In genomic region chr17:36931130-36931529, GRCm38 (mm10) we compare ENCODE assay signal across 36 mouse cellular contexts. TPM values are rescaled to one million over a fixed set of nuclear protein-coding genes. Genes with fewer than 3 reads are reported as not detected.
DNase-seq lines count a peak whose midpoint lies in the region; ATAC-seq and TF ChIP-seq lines count a peak whose summit lies in the region.
"Had no signal": no experiment of that assay in that cellular context is flagged by ENCODE, and none has a peak within 500 bp of the region (broad histone marks: within the 10 kb centered on the region; RNA-seq: fewer than 3 reads in every experiment).

No protein-coding gene starts in this region.

- H3K27me3 ChIP-seq in kidney, adult 2 months (replicated peaks; ENCODE audit: control insufficient read depth, insufficient read depth, low read length) = no peaks in the 10 kb centered on the region
- H3K27me3 ChIP-seq in kidney, embryonic 15.5 days = peaks cover 5% of the 10 kb centered on the region
- H3K27me3 ChIP-seq in hindbrain, embryonic 13.5 days = no peaks in the 10 kb centered on the region
- H3K27me3 ChIP-seq: embryonic facial prominence, embryonic 12.5 days; embryonic facial prominence, embryonic 15.5 days; hindbrain, embryonic 15.5 days had no signal

- 81% methylated on average over 4 of the region's 4 CpGs for WGBS in kidney, adult 2 months
- 84% methylated on average over 4 of the region's 4 CpGs for WGBS in kidney, embryonic 15.5 days
- WGBS in hindbrain, embryonic 13.5 days = 86% methylated on average over 4 of the region's 4 CpGs

- no peak overlapping the region for H3K4me3 ChIP-seq in kidney, adult 2 months (ENCODE audit: insufficient read depth, low read depth, low read length)
- no peak overlapping the region for H3K4me3 ChIP-seq in kidney, embryonic 15.5 days (replicated peaks)
- no peak overlapping the region for H3K4me3 ChIP-seq in hindbrain, embryonic 13.5 days
- H3K4me3 ChIP-seq: embryonic facial prominence, embryonic 12.5 days; embryonic facial prominence, embryonic 15.5 days; erythroblast, embryonic 14.5 days; forebrain, embryonic 10.5 days; forebrain, embryonic 13.5 days; heart, embryonic 12.5 days; heart, embryonic 15.5 days; hindbrain, embryonic 15.5 days had no signal

- 0 out of 2 replicates have a peak, but pooled peaks cover 2% of the 10 kb centered on the region for H3K4me1 ChIP-seq in kidney, adult 2 months (ENCODE audit: control insufficient read depth, insufficient read depth, low read length)
- peaks cover 4% of the 10 kb centered on the region; the same call in 1 of the 2 replicates for H3K4me1 ChIP-seq in kidney, embryonic 15.5 days
- no peaks in the 10 kb centered on the region for H3K4me1 ChIP-seq in hindbrain, embryonic 13.5 days (replicated peaks)
- H3K4me1 ChIP-seq: embryonic facial prominence, embryonic 12.5 days; embryonic facial prominence, embryonic 15.5 days; forebrain, embryonic 10.5 days; forebrain, embryonic 13.5 days; hindbrain, embryonic 15.5 days had no signal

- no peak overlapping the region for H3K9ac ChIP-seq in kidney, embryonic 15.5 days
- no peak overlapping the region for H3K9ac ChIP-seq in hindbrain, embryonic 13.5 days
- H3K9ac ChIP-seq: embryonic facial prominence, embryonic 12.5 days; embryonic facial prominence, embryonic 15.5 days; forebrain, embryonic 13.5 days; heart, embryonic 12.5 days; heart, embryonic 15.5 days; hindbrain, embryonic 15.5 days had no signal

- no peak for TF ChIP-seq POLR2A in kidney, adult 2 months (IDR thresholded peaks at IDR 0.05; ENCODE audit: low read depth, low read length)

- H3K36me3 ChIP-seq in kidney, adult 2 months (ENCODE audit: control insufficient read depth, insufficient read depth, low read length) = no peaks in the 10 kb centered on the region
- H3K36me3 ChIP-seq in kidney, embryonic 15.5 days = no peaks in the 10 kb centered on the region
- H3K36me3 ChIP-seq in hindbrain, embryonic 13.5 days = no peaks in the 10 kb centered on the region
- H3K36me3 ChIP-seq: embryonic facial prominence, embryonic 12.5 days; embryonic facial prominence, embryonic 15.5 days; forebrain, embryonic 10.5 days; G1E; heart, embryonic 12.5 days; heart, embryonic 15.5 days; hindbrain, embryonic 15.5 days had no signal

- DNase-seq in frontal cortex, postnatal 14 days (ENCODE audit: low spot score in 2 of 2) = no peak
- DNase-seq in kidney, adult 2 months = no peak
- peak; percentile 54 for DNase-seq in brain, adult 2 months (ENCODE audit: low read depth, low spot score)
- DNase-seq in telencephalon, adult 2 months (ENCODE audit: low read depth, low spot score) = peak; percentile 43
- DNase-seq: B cell, adult 2 months; cerebellum, adult 11-12 months; cerebellum, adult 9-10 months; cerebellum, postnatal 14 days; gastrocnemius, postnatal 25 days had no signal

- no peak overlapping the region for H3K4me2 ChIP-seq in kidney, embryonic 15.5 days
- H3K4me2 ChIP-seq in hindbrain, embryonic 13.5 days = no peak overlapping the region
- H3K4me2 ChIP-seq: embryonic facial prominence, embryonic 12.5 days; embryonic facial prominence, embryonic 15.5 days; forebrain, embryonic 13.5 days; heart, embryonic 12.5 days; heart, embryonic 15.5 days; hindbrain, embryonic 15.5 days had no signal

- peak; percentile 90 for ATAC-seq in frontal cortex, adult (ENCODE audit: low TSS enrichment)
- no peak for ATAC-seq in kidney, embryonic 15.5 days (replicated peaks; ENCODE audit: low FRiP score)
- ATAC-seq in hindbrain, embryonic 13.5 days (ENCODE audit: low FRiP score) = no peak
- ATAC-seq in erythroid progenitor cell, adult 5-6 weeks (replicated peaks; ENCODE audit: low FRiP score, poor library complexity, severe bottlenecking) = no peak
- ATAC-seq: forebrain, embryonic 13.5 days; forebrain, embryonic 16.5 days; intestine, postnatal 0 days had no signal

- H3K9me3 ChIP-seq in kidney, embryonic 15.5 days (replicated peaks) = no peaks in the 10 kb centered on the region
- no peaks in the 10 kb centered on the region for H3K9me3 ChIP-seq in hindbrain, embryonic 13.5 days
- H3K9me3 ChIP-seq: embryonic facial prominence, embryonic 12.5 days; embryonic facial prominence, embryonic 15.5 days; forebrain, embryonic 10.5 days; forebrain, embryonic 13.5 days; G1E; heart, embryonic 12.5 days; heart, embryonic 15.5 days; hindbrain, embryonic 15.5 days had no signal

- H3K27ac ChIP-seq in kidney, adult 2 months (ENCODE audit: insufficient read depth, low read depth, low read length) = peak overlapping the region; percentile 73
- H3K27ac ChIP-seq in kidney, embryonic 15.5 days = no peak overlapping the region
- H3K27ac ChIP-seq in hindbrain, embryonic 13.5 days = no peak overlapping the region
- H3K27ac ChIP-seq: embryonic facial prominence, embryonic 12.5 days; embryonic facial prominence, embryonic 15.5 days; forebrain, embryonic 10.5 days; forebrain, embryonic 13.5 days; heart, embryonic 15.5 days; hindbrain, embryonic 15.5 days had no signal

- TF ChIP-seq CTCF in kidney, adult 2 months (conservative IDR thresholded peaks at IDR 0.05; ENCODE audit: insufficient read depth, insufficient read length, low read depth, low read length) = no peak

RNA-seq across cellular contexts. Expression of gene Rnf39, which starts 11.6 kb away (rescaled TPM):
- polyA plus RNA-seq in kidney, adult 2 months (2012; rRNA removed) = 0.36 and 0.69 TPM in 2 replicates
- polyA plus RNA-seq in kidney, embryonic 15.5 days (2015; fragmentation: Nextera tagmentation; extraction: Ambion mirVana) = 0.13 and 0.53 TPM in 2 replicates
- polyA plus RNA-seq in hindbrain, embryonic 13.5 days (2015; fragmentation: Nextera tagmentation; extraction: Ambion mirVana) = 0.69 and 1.3 TPM in 2 replicates
- not detected in 2 replicates for total RNA-seq in erythroid progenitor cell, adult 5-6 weeks (2015; ENCODE audit: low replicate concordance)
- not detected in 2 replicates for total RNA-seq in erythroid progenitor cell, adult 5-6 weeks (2017; ENCODE audit: low replicate concordance)
- total RNA-seq: CH12.LX, G1E had no signal
- polyA plus RNA-seq: erythroblast, embryonic 14.5 days; G1E; heart, embryonic 12.5 days had no signal

RNA-seq across cellular contexts. Expression of gene Ppp1r11, which starts 20.4 kb away (rescaled TPM):
- 54.9 and 73.8 TPM in 2 replicates for polyA plus RNA-seq in kidney, adult 2 months (2012; rRNA removed)
- polyA plus RNA-seq in kidney, embryonic 15.5 days (2015; fragmentation: Nextera tagmentation; extraction: Ambion mirVana) = 115 and 127 TPM in 2 replicates
- polyA plus RNA-seq in hindbrain, embryonic 13.5 days (2015; fragmentation: Nextera tagmentation; extraction: Ambion mirVana) = 163 and 169 TPM in 2 replicates
- 8.6 and 24.3 TPM in 2 replicates for total RNA-seq in erythroid progenitor cell, adult 5-6 weeks (2015; ENCODE audit: low replicate concordance)
- total RNA-seq in erythroid progenitor cell, adult 5-6 weeks (2017; ENCODE audit: low replicate concordance) = 2.2 and 10.8 TPM in 2 replicates

RNA-seq across cellular contexts. Expression of gene Znrd1, which starts 27.2 kb away (rescaled TPM):
- 26.5 and 33.7 TPM in 2 replicates for polyA plus RNA-seq in kidney, adult 2 months (2012; rRNA removed)
- polyA plus RNA-seq in kidney, embryonic 15.5 days (2015; fragmentation: Nextera tagmentation; extraction: Ambion mirVana) = 93.2 and 95.6 TPM in 2 replicates
- 66.4 and 67.7 TPM in 2 replicates for polyA plus RNA-seq in hindbrain, embryonic 13.5 days (2015; fragmentation: Nextera tagmentation; extraction: Ambion mirVana)
- 6.7 and 32.4 TPM in 2 replicates for total RNA-seq in erythroid progenitor cell, adult 5-6 weeks (2015; ENCODE audit: low replicate concordance)
- 4.4 TPM in 1 of 2 replicates, not detected in the other for total RNA-seq in erythroid progenitor cell, adult 5-6 weeks (2017; ENCODE audit: low replicate concordance)

RNA-seq across cellular contexts. Expression of gene Znrd1as, which starts 27.3 kb away (rescaled TPM):
- polyA plus RNA-seq in kidney, adult 2 months (2012; rRNA removed) = 3.1 and 4.2 TPM in 2 replicates
- polyA plus RNA-seq in kidney, embryonic 15.5 days (2015; fragmentation: Nextera tagmentation; extraction: Ambion mirVana) = 6.6 and 6.7 TPM in 2 replicates
- polyA plus RNA-seq in hindbrain, embryonic 13.5 days (2015; fragmentation: Nextera tagmentation; extraction: Ambion mirVana) = 5.7 and 6.3 TPM in 2 replicates
- 9.6 TPM in 1 of 2 replicates, not detected in the other for total RNA-seq in erythroid progenitor cell, adult 5-6 weeks (2015; ENCODE audit: low replicate concordance)
- total RNA-seq in erythroid progenitor cell, adult 5-6 weeks (2017; ENCODE audit: low replicate concordance) = 9.8 TPM in 1 of 2 replicates, not detected in the other

RNA-seq across cellular contexts. Expression of gene Trim31, which starts 33.2 kb away (rescaled TPM):
- not detected in 2 replicates for polyA plus RNA-seq in kidney, adult 2 months (2012; rRNA removed)
- 0.35 TPM in 1 of 2 replicates, not detected in the other for polyA plus RNA-seq in kidney, embryonic 15.5 days (2015; fragmentation: Nextera tagmentation; extraction: Ambion mirVana)
- polyA plus RNA-seq in hindbrain, embryonic 13.5 days (2015; fragmentation: Nextera tagmentation; extraction: Ambion mirVana) = not detected in 2 replicates
- not detected in 2 replicates for total RNA-seq in erythroid progenitor cell, adult 5-6 weeks (2015; ENCODE audit: low replicate concordance)
- total RNA-seq in erythroid progenitor cell, adult 5-6 weeks (2017; ENCODE audit: low replicate concordance) = not detected in 2 replicates
- total RNA-seq: adrenal gland, adult 2 months; adrenal gland, postnatal 14 days; adrenal gland, postnatal 4 days; CH12.LX; common myeloid progenitor, adult 5-6 weeks; G1E; gastrocnemius, adult 8-10 months; gastrocnemius, postnatal 25 days; heart, adult 8-10 months; heart, postnatal 14 days; heart, postnatal 4 days had no signal
- polyA plus RNA-seq: adrenal gland, adult 2 months; brain, embryonic 14.5 days; embryonic facial prominence, embryonic 12.5 days; embryonic facial prominence, embryonic 15.5 days; erythroblast, embryonic 14.5 days; forebrain, embryonic 10.5 days; forebrain, embryonic 13.5 days; forebrain, embryonic 16.5 days; frontal cortex, adult 2 months; G1E; heart, embryonic 12.5 days; heart, embryonic 15.5 days; hindbrain, embryonic 11.5 days; hindbrain, embryonic 15.5 days had no signal

Comparison
In these comparisons a context has a peak if more than half of its experiments do, and no peak if none do; other contexts are left out.
1. DNase-seq: peak in brain, adult 2 months (single experiment) and telencephalon, adult 2 months (single experiment); none in frontal cortex, postnatal 14 days (0 of 2) and kidney, adult 2 months (single experiment).